Mouse (Mus musculus): ENCODE measurements around the gene B4galt2.
A peak's percentile ranks its signal among the peaks of the same experiment; 100 is the strongest.

The B4galt2 gene

GRCm38 (mm10) chr4:117867823-117868222 is 15.5 kb downstream of the B4galt2 start:
- peak; percentile 63 to 74 for DNase-seq

DNA sequence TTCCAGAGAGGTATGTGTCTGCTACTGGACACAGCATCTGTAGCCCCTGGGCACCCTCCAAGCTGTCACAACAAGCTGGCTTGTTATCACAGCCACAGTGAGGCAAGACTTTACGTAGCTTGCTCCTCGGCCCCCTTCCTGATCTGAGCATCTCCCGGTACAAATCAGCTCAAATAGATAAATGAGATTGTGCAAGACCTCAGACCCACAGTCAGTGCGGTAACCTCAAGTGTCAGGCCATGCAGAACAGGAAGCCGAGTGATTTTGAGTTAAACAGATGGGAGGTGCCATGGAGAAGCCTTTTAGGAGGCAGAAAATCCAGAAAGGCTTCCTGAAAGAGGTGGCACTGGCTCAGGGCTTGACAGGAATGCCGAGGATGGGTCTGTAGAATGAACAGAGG is 16.3 kb downstream of the B4galt2 start:
- DNase-seq = no peak

DNA sequence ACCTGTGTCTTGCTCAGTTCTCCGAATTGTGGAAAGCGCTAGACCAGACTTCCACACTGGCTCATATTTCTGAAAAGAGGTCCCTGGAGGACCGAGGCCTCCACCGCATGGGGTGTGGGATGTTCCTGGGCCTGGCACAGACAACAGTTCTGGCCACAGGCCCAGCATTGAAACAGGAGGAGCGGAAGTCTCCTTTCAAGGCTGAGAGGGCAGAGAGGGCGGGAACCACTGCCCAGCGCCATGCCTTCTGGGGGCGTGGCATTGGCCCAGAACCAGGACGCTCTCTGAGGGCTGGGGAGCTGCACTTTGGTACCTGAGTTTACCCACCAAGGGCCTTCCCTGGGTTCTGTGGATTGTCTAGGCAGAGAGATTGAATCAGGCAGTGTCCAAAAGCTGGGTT is 17.2 kb downstream of the B4galt2 start:
- peak; percentile 82 to 87 for DNase-seq

GRCm38 (mm10) chr4:117862823-117863222 is 20.5 kb downstream of the B4galt2 start:
- no peak for DNase-seq

- DNase-seq = no peak
Observed at GRCm38 (mm10) chr4:117860570-117860969, 22.7 kb downstream of the B4galt2 start.

GRCm38 (mm10) chr4:117858794-117859193 is 24.5 kb downstream of the B4galt2 start:
- DNase-seq = peak; percentile 73 to 83

DNA sequence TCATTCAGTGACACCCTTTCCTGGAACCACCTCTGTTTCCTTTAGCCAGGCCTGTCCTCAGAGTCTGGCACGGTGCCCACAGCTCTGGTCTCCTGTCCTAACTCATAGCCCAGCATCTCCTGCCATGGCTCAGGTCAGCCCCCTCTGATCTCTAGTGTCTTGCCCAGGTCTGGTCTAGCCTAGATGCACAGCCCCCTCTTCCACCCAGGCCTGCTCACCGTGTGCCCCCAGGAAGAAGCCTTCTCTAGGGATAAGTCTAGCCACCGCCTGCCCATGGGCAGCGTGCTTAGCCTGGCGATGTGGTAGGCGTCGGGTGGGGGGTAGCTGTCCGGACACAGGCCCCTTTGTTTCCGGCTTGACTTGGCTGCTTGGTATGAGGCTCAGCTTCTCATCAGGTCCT is 28.1 kb downstream of the B4galt2 start:
- peak in 1 of 2 experiments; percentile 41 for DNase-seq

- no peak for DNase-seq
Observed at GRCm38 (mm10) chr4:117852152-117852868, 31.0 kb downstream of the B4galt2 start.

DNA sequence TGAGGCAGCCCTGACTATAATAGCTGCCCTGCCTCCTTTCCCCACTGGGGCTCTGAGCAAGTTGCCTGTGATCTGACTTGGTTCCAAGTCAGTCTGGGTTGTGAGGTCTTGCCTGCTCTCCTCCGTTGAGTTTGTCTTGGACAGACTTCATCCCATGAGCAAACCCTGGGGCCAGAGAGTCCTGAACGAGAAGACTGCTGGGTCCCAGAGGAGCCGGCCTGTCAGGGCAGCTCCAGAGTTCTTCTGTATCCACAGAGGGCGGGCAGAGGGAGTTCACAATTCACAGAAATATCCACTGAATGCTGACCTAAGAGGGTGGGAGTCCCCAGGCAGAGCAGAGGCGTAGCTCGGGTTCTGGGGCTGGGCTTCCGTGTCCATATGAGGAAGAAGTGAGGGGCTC is 32.4 kb downstream of the B4galt2 start:
- DNase-seq = no peak

DNA sequence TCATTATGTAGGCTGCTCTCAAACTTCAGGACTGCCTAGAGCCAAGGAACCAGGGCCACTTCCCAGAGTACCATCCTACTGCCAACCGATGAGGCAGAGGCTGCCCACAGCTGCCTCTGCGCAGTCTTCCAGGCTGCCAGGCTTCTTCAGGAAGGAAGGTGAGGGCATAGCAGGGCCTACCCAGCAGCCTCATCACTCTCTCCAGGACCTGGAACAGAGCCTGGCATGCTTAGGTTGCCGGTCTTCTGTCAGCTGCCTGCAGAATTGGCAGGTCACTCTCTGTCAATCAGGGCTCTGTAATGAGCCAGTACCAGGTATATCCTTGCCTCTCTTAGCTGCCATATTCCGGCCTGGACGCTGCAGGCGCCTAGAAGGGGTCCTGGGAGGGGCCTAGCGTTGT is 33.1 kb downstream of the B4galt2 start:
- no peak for DNase-seq

GRCm38 (mm10) chr4:117849506-117849905 is 33.8 kb downstream of the B4galt2 start:
- no peak for DNase-seq

GRCm38 (mm10) chr4:117849063-117849462 is 34.2 kb downstream of the B4galt2 start:
- no peak for DNase-seq

- peak; percentile 37 to 87 for DNase-seq
Observed at GRCm38 (mm10) chr4:117847011-117847410, 36.3 kb downstream of the B4galt2 start.

DNA sequence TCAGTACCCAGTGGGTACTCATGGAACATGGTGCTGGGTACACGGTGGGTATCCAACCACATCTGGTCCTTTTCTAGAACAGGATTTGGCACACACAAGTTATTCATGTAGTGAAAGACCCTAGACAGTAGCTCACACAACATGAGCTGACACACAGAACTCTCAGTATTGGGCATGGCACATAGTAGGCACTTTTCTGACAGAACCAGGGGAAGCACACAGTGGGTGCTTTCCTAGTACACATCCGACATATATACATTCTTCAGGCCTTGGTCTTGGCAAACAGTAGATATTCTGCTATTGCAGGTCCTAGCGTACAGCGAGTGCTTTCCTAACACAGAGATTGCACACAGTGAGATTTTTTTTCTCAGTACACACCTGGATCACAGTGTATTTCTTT is 37.0 kb downstream of the B4galt2 start:
- no peak for DNase-seq

- no peak for DNase-seq
Observed at GRCm38 (mm10) chr4:117845316-117845715, 38.0 kb downstream of the B4galt2 start.

DNA sequence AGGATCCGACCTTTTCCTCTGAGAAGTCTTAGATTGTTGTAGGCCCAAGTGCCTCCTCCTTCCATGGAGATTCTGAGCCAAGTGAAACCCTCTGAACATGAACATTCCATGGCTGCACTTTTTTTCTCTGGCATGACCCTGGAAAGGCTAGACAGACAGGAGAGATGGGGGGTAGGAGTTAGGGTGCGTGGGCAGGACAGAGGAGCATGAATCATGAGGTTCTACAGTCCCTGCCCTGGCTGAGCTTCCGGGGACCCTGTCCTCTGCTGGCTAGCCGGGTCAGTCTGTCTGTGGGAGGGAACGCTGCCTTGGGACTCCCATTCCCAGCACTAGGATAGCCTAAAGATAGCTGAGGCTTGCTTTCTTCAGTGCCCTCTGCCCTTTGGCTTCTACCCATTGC is 38.8 kb downstream of the B4galt2 start:
- DNase-seq = no peak

GRCm38 (mm10) chr4:117843101-117843500 is 40.2 kb downstream of the B4galt2 start:
- no peak for DNase-seq

- no peak for DNase-seq
Observed at GRCm38 (mm10) chr4:117841566-117841965, 41.7 kb downstream of the B4galt2 start.

- no peak for DNase-seq
Observed at GRCm38 (mm10) chr4:117840821-117841220, 42.5 kb downstream of the B4galt2 start.

GRCm38 (mm10) chr4:117839366-117839765 is 43.9 kb downstream of the B4galt2 start:
- DNase-seq = no peak

DNA sequence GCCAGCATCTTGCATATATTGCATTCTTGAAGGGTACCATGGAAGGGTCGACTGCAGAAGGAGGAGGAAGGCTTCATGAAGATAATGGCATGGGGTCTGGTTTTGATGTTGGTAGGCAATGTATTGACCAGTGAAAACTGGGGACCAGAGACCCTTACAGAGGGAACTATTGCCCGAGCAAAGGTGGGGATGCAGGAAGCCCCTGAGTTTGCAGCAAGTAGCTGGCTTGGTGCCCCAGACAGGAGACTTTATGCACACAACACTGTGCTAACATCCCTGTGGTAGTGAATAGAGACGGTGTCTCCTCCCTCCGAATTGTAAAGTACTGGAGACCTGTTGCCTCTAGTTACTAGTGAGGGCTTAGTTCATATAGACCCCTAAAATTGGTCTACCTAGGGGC is 46.0 kb downstream of the B4galt2 start:
- DNase-seq = no peak

DNA sequence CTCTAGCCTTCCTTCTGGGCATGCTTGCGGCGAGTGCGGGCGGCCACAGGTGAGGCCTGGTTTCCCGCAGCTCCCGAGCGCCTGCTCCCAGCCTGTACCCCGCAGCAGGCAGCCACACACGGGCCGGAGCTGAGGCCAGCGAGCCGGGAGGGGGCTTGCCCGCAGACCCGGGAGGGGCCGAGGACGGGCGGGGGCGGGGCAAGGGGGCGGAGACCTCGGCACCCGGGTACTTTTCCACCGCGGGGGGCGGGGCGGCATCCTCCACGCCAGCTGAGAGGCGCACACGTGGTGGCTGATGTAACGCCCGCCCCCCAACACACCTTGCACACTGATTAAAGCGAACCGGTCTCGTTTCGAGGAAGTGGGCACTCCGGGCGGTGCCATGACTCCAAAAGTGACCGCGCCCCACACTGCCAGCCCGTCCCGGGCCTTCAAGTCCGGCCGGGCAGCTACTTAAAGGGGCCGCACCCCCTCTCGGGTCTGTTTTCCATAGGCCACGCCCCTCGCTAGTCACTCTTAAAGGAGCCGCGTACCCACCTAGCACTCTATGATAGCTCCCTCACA is 47.0 kb downstream of the B4galt2 start:
- peak; percentile 91 to 95 for DNase-seq

GRCm38 (mm10) chr4:117835531-117836111 is 47.7 kb downstream of the B4galt2 start:
- DNase-seq = peak; percentile 59 to 66

GRCm38 (mm10) chr4:117834845-117835530 is 48.3 kb downstream of the B4galt2 start:
- peak; percentile 83 to 87 for DNase-seq
